Mouse (Mus musculus) liver, adult 2 months (tissue): ENCODE measurements at regions not wholly inside any gene's neighbourhood (a gene's known extent, or its start where the extent isn't known, plus 50 kb on each side); places are given as distances from the start of the nearest gene placed in this dataset.

Experiments
- DNase-seq: peaks from one replicate; pipeline ENCODE4 v3.0.0-alpha.2; 2011; ENCODE audit warnings: low read depth, low spot score; ENCODE audit errors: extremely low read depth
- H3K27ac ChIP-seq: fragments of 200-500 bp; replicated peaks from 2 replicates; pipeline ENCODE4 v1.5.1; 2012; ENCODE audit warnings: low read depth, mild to moderate bottlenecking, control low read depth, inconsistent platforms, low read length; ENCODE audit not compliant: insufficient read depth
- H3K27me3 ChIP-seq: fragments of 200-500 bp; 2 replicates; pipeline ENCODE4 v1.6.1; 2012; ENCODE audit warnings: mild to moderate bottlenecking, moderate library complexity, low read length, inconsistent platforms; ENCODE audit not compliant: control insufficient read depth, insufficient read depth
- H3K36me3 ChIP-seq: fragments of 200-500 bp; 2 replicates; pipeline ENCODE4 v1.6.1; 2012; ENCODE audit warnings: low read length, inconsistent platforms; ENCODE audit not compliant: control insufficient read depth, insufficient read depth
- H3K4me1 ChIP-seq: fragments of 200-500 bp; 2 replicates; pipeline ENCODE4 v1.6.1; 2011; ENCODE audit warnings: low read length; ENCODE audit not compliant: control insufficient read depth, insufficient read depth
- H3K4me3 ChIP-seq: fragments of 200-500 bp; 2 replicates; pipeline ENCODE4 v1.5.1; 2011; ENCODE audit warnings: low read depth, mild to moderate bottlenecking, control low read depth, low read length, moderate library complexity; ENCODE audit not compliant: insufficient read depth
- H3K79me2 ChIP-seq: fragments of 200-500 bp; 2 replicates; pipeline ENCODE4 v1.6.1; 2012; ENCODE audit warnings: inconsistent platforms, mild to moderate bottlenecking, low read length, moderate library complexity; ENCODE audit not compliant: control insufficient read depth, insufficient read depth
- H3K9ac ChIP-seq: fragments of 200-500 bp; 2 replicates; pipeline ENCODE4 v1.6.1; 2012; ENCODE audit warnings: low read depth, mild to moderate bottlenecking, control low read depth, inconsistent platforms, low read length
- CTCF ChIP-seq: fragments of 200-500 bp; IDR thresholded peaks from 2 replicates; pipeline ENCODE4 v1.5.1; 2011; ENCODE audit warnings: low read depth, low read length, control low read depth
- POLR2A ChIP-seq: fragments of 200-500 bp; IDR thresholded peaks from 2 replicates; pipeline ENCODE4 v1.6.1; 2011; ENCODE audit warnings: low read length, control low read depth; ENCODE audit not compliant: insufficient read depth; ENCODE audit errors: extremely low read depth
- WGBS: fragments of 180-500 bp; shearing (Covaris S2); methylation state at CpG from one replicate; pipeline ENCODE4 v1.1.7; 2018; 5-methylcytosine and 5-hydroxymethylcytosine counted together

- H3K27ac ChIP-seq = no peak overlapping the region
- H3K9ac ChIP-seq = no peak overlapping the region
- TF ChIP-seq POLR2A (no peak), CTCF (no peak)
- no peak for DNase-seq
- H3K79me2 ChIP-seq = no peaks in the 10 kb centered on the region
- no peaks in the 10 kb centered on the region for H3K4me1 ChIP-seq
- H3K4me3 ChIP-seq = no peak overlapping the region
- H3K27me3 ChIP-seq = no peaks in the 10 kb centered on the region
- 83% methylated on average over 7 of the region's 7 CpGs for WGBS
- no peaks in the 10 kb centered on the region for H3K36me3 ChIP-seq
Observed at GRCm38 (mm10) chr14:79851795-79852194, 80.7 kb upstream of the Pcdh8 start.

- Histone ChIP-seq H3K4me3 (no peak overlapping the region), H3K4me1 (no peaks in the 10 kb centered on the region), H3K36me3 (no peaks in the 10 kb centered on the region), H3K27me3 (no peaks in the 10 kb centered on the region), H3K9ac (no peak overlapping the region), H3K27ac (no peak overlapping the region), H3K79me2 (no peaks in the 10 kb centered on the region)
- WGBS = 83% methylated on average over 10 of the region's 10 CpGs
- no peak for DNase-seq
- TF ChIP-seq POLR2A (no peak), CTCF (no peak)
Observed at GRCm38 (mm10) chr14:79851231-79851630, 80.1 kb upstream of the Pcdh8 start.

- Histone ChIP-seq H3K27ac (no peak overlapping the region), H3K27me3 (no peaks in the 10 kb centered on the region), H3K4me1 (no peaks in the 10 kb centered on the region), H3K4me3 (no peak overlapping the region), H3K79me2 (no peaks in the 10 kb centered on the region), H3K9ac (no peak overlapping the region), H3K36me3 (no peaks in the 10 kb centered on the region)
- no peak for DNase-seq
- no peak for TF ChIP-seq POLR2A
- 77% methylated on average over 8 of the region's 8 CpGs for WGBS
Observed at GRCm38 (mm10) chr14:79849617-79850435, 78.7 kb upstream of the Pcdh8 start.

- Histone ChIP-seq H3K27ac (no peak overlapping the region), H3K27me3 (no peaks in the 10 kb centered on the region), H3K36me3 (no peaks in the 10 kb centered on the region), H3K4me1 (no peaks in the 10 kb centered on the region), H3K79me2 (no peaks in the 10 kb centered on the region), H3K4me3 (no peak overlapping the region), H3K9ac (no peak overlapping the region)
- WGBS = 81% methylated on average over 4 of the region's 4 CpGs
- TF ChIP-seq POLR2A = no peak
- no peak for TF ChIP-seq CTCF
- DNase-seq = no peak
Observed at GRCm38 (mm10) chr14:79848116-79848515, 77.0 kb upstream of the Pcdh8 start.

- no peak for DNase-seq
- Histone ChIP-seq H3K4me1 (no peaks in the 10 kb centered on the region), H3K4me3 (no peak overlapping the region), H3K27ac (no peak overlapping the region), H3K9ac (no peak overlapping the region), H3K27me3 (no peaks in the 10 kb centered on the region), H3K36me3 (no peaks in the 10 kb centered on the region), H3K79me2 (no peaks in the 10 kb centered on the region)
- WGBS = 85% methylated on average over 5 of the region's 5 CpGs
- no peak for TF ChIP-seq POLR2A
- no peak for TF ChIP-seq CTCF
Observed at GRCm38 (mm10) chr14:79844306-79844705, 73.2 kb upstream of the Pcdh8 start.

- Histone ChIP-seq H3K27me3 (no peaks in the 10 kb centered on the region), H3K79me2 (no peaks in the 10 kb centered on the region), H3K4me3 (no peak overlapping the region), H3K4me1 (no peaks in the 10 kb centered on the region), H3K27ac (no peak overlapping the region), H3K9ac (no peak overlapping the region), H3K36me3 (no peaks in the 10 kb centered on the region)
- TF ChIP-seq CTCF = no peak
- no peak for TF ChIP-seq POLR2A
- 12% methylated on average over 13 of the region's 13 CpGs for WGBS
- no peak for DNase-seq
Observed at GRCm38 (mm10) chr14:79843135-79843550, 72.0 kb upstream of the Pcdh8 start.
